Mouse (Mus musculus) neural tube, embryonic 14.5 days (tissue): Measurements from ENCODE around the gene Gm49450. TPM values are rescaled to one million over a fixed set of nuclear protein-coding genes. Genes with fewer than 3 reads are reported as not detected.

ENCODE experiments used
- ATAC-seq: fragments of 200-750 bp; cut with Nextera tagmentation; 2 replicates; pipeline ENCODE4 v1.8.0; 2017; ENCODE audit warnings: low read depth, mild to moderate bottlenecking, moderate TSS enrichment, moderate library complexity
- H3K27ac ChIP-seq: fragments of 300-500 bp; sonication (generic); 2 replicates; pipeline ENCODE4 v1.5.1; 2014; ENCODE audit warnings: low read depth, mild to moderate bottlenecking, control low read depth, low read length, moderate library complexity, mixed read lengths
- H3K27me3 ChIP-seq: fragments of 300-500 bp; sonication (generic); 2 replicates; pipeline ENCODE4 v1.6.1; 2014; ENCODE audit warnings: low read length; ENCODE audit not compliant: control insufficient read depth, insufficient read depth
- H3K36me3 ChIP-seq: fragments of 300-500 bp; sonication (generic); 2 replicates; pipeline ENCODE4 v1.6.1; 2014; ENCODE audit warnings: low read length, mixed read lengths; ENCODE audit not compliant: control insufficient read depth, insufficient read depth
- H3K4me1 ChIP-seq: fragments of 300-500 bp; sonication (generic); 2 replicates; pipeline ENCODE4 v1.6.1; 2014; ENCODE audit warnings: low read length; ENCODE audit not compliant: control insufficient read depth, insufficient read depth
- H3K4me2 ChIP-seq: fragments of 300-500 bp; sonication (generic); 2 replicates; pipeline ENCODE4 v1.6.1; 2014; ENCODE audit warnings: mild to moderate bottlenecking, low read depth, low read length, control low read depth
- H3K4me3 ChIP-seq: fragments of 300-500 bp; sonication (generic); 2 replicates; pipeline ENCODE4 v1.5.1; 2014; ENCODE audit warnings: low read depth, low read length, control low read depth, mixed read lengths
- H3K9ac ChIP-seq: fragments of 300-500 bp; sonication (generic); replicated peaks from 2 replicates; pipeline ENCODE4 v1.6.1; 2014; ENCODE audit warnings: low read depth, mild to moderate bottlenecking, control low read depth, low read length, mixed read lengths
- H3K9me3 ChIP-seq: fragments of 300-500 bp; sonication (generic); 2 replicates; pipeline ENCODE4 v1.6.1; 2016; ENCODE audit warnings: low read length; ENCODE audit not compliant: control insufficient read depth
- WGBS: fragments of 180-500 bp; shearing (Covaris S2); extraction: QIAGEN DNeasy Blood & Tissue Kit; methylation state at CpG from one replicate; pipeline ENCODE4 v1.1.7; 2014; 5-methylcytosine and 5-hydroxymethylcytosine counted together
- polyA plus RNA-seq: library from polyadenylated mRNA; unstranded; fragments of >200 nt; fragmentation: Nextera tagmentation; extraction: Ambion mirVana; gene quantifications from 2 replicates; pipeline ENCODE4 v1.2.1, GENCODE M21; 2014

Gm49450 gene
- polyA plus RNA-seq, 1 experiment from 2014 or later: not detected

- H3K4me2 ChIP-seq: peak overlapping the region; percentile 89
- H3K36me3 ChIP-seq: no peaks in the 10 kb centered on the region
- peak overlapping the region; percentile 71 for H3K9ac ChIP-seq
- peak; percentile 87 for ATAC-seq
- H3K4me3 ChIP-seq: peak overlapping the region; percentile 37
- 2% methylated on average over 35 of the region's 35 CpGs for WGBS
- H3K4me1 ChIP-seq: peaks cover 43% of the 10 kb centered on the region
- no peaks in the 10 kb centered on the region for H3K27me3 ChIP-seq
- no peaks in the 10 kb centered on the region for H3K9me3 ChIP-seq
- peak overlapping the region; percentile 97 for H3K27ac ChIP-seq
These were observed 39.9 kb upstream of the Gm49450 start for GRCm38 (mm10) chr15:98993093-98993793.

GRCm38 (mm10) chr15:98992086-98992912, 38.9 kb upstream of the Gm49450 start:
- Histone ChIP-seq H3K4me3 (peak overlapping the region; percentile 37), H3K9me3 (no peaks in the 10 kb centered on the region), H3K36me3 (no peaks in the 10 kb centered on the region), H3K27ac (peak overlapping the region; percentile 97), H3K9ac (peak overlapping the region; percentile 71), H3K4me1 (peaks cover 52% of the 10 kb centered on the region), H3K4me2 (peak overlapping the region; percentile 89), H3K27me3 (no peaks in the 10 kb centered on the region)
- WGBS: 16% methylated on average over 17 of the region's 17 CpGs
- peak; percentile 87 for ATAC-seq

- no peaks in the 10 kb centered on the region for H3K36me3 ChIP-seq
- H3K4me3 ChIP-seq: peak overlapping the region; percentile 37
- H3K9ac ChIP-seq: peak overlapping the region; percentile 71
- ATAC-seq: no peak
- 5% methylated on average over 9 of the region's 9 CpGs for WGBS
- H3K4me1 ChIP-seq: peaks cover 59% of the 10 kb centered on the region
- no peaks in the 10 kb centered on the region for H3K9me3 ChIP-seq
- H3K27ac ChIP-seq: peak overlapping the region; percentile 97
- H3K27me3 ChIP-seq: no peaks in the 10 kb centered on the region
- H3K4me2 ChIP-seq: peak overlapping the region; percentile 89
These were observed 38.2 kb upstream of the Gm49450 start for GRCm38 (mm10) chr15:98991540-98992050.

GRCm38 (mm10) chr15:98990669-98991539, 37.6 kb upstream of the Gm49450 start:
- H3K9me3 ChIP-seq: no peaks in the 10 kb centered on the region
- WGBS: 12% methylated on average over 15 of the region's 15 CpGs
- ATAC-seq: no peak

GRCm38 (mm10) chr15:98989701-98990430, 36.5 kb upstream of the Gm49450 start:
- Histone ChIP-seq H3K4me1 (peaks cover 57% of the 10 kb centered on the region), H3K4me3 (peak overlapping the region; percentile 37; the same call in 1 of the 2 replicates), H3K9ac (peak overlapping the region; percentile 71), H3K27ac (peak overlapping the region; percentile 97), H3K9me3 (no peaks in the 10 kb centered on the region), H3K4me2 (peak overlapping the region; percentile 89), H3K36me3 (no peaks in the 10 kb centered on the region), H3K27me3 (no peaks in the 10 kb centered on the region)
- ATAC-seq: no peak
- WGBS: 25% methylated on average over 11 of the region's 12 CpGs

More at GRCm38 (mm10) chr15:98990669-98991539, 37.6 kb upstream of the Gm49450 start:
- Histone ChIP-seq H3K27ac (peak overlapping the region; percentile 97), H3K4me1 (peaks cover 60% of the 10 kb centered on the region), H3K9ac (peak overlapping the region; percentile 71), H3K4me3 (peak overlapping the region; percentile 37), H3K36me3 (no peaks in the 10 kb centered on the region), H3K27me3 (no peaks in the 10 kb centered on the region), H3K4me2 (peak overlapping the region; percentile 89)

GRCm38 (mm10) chr15:98988787-98989186, 35.4 kb upstream of the Gm49450 start:
- H3K9ac ChIP-seq: peak overlapping the region; percentile 83; the same call in 1 of the 2 replicates

GRCm38 (mm10) chr15:98987661-98988181, 34.4 kb upstream of the Gm49450 start:
- Histone ChIP-seq H3K4me2 (peak overlapping the region; percentile 67), H3K4me3 (peak overlapping the region; percentile 46; the same call in 1 of the 2 replicates), H3K27me3 (no peaks in the 10 kb centered on the region), H3K36me3 (no peaks in the 10 kb centered on the region), H3K9me3 (no peaks in the 10 kb centered on the region), H3K4me1 (peaks cover 62% of the 10 kb centered on the region), H3K9ac (peak overlapping the region; percentile 83), H3K27ac (peak overlapping the region; percentile 99)
- 18% methylated on average over 8 of the region's 8 CpGs for WGBS
- no peak for ATAC-seq

More at GRCm38 (mm10) chr15:98988787-98989186, 35.4 kb upstream of the Gm49450 start:
- 55% methylated on average over 3 of the region's 3 CpGs for WGBS
- peak overlapping the region; percentile 67; the same call in 1 of the 2 replicates for H3K4me2 ChIP-seq
- no peaks in the 10 kb centered on the region for H3K27me3 ChIP-seq
- no peaks in the 10 kb centered on the region for H3K36me3 ChIP-seq
- ATAC-seq: no peak
- H3K4me1 ChIP-seq: peaks cover 57% of the 10 kb centered on the region
- no peaks in the 10 kb centered on the region for H3K9me3 ChIP-seq
- peak overlapping the region; percentile 97; the same call in 1 of the 2 replicates for H3K27ac ChIP-seq
- no peak overlapping the region for H3K4me3 ChIP-seq
